Mouse (Mus musculus) lung, postnatal 0 days (tissue): ENCODE measurements around the gene Ogfrl1.

Source experiments
- CTCF ChIP-seq: IDR thresholded peaks from 2 replicates; pipeline ENCODE4 v1.5.1; 2016; ENCODE audit warnings: antibody characterized with exemption, mild to moderate bottlenecking
- EP300 ChIP-seq: IDR thresholded peaks from 2 replicates; pipeline ENCODE4 v1.6.1; 2016; ENCODE audit warnings: antibody characterized with exemption, mild to moderate bottlenecking, control low read depth

DNA sequence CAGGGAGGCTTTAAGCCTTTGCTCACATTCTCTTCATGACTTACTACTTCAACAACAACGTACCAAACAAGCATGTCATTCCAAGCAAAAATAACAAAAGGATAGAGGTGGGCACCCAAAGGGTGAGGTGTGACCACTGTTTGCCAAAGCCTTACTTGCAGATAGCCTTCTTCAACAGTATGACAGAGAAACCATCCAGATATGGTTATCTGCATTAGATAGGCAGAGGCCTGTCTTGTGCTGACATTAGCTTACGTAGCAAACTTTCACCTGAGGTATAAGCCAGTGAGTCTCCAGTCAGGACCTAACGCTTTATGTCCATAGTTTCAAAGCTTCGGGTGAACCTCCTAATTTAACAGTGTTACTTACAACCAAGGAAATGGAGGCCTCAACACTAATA is 23.4 kb downstream of the Ogfrl1 start:
- TF ChIP-seq CTCF (no peak), EP300 (no peak)
